Mouse (Mus musculus) effector memory CD4-positive, alpha-beta T cell, adult 5 months (primary cell): ENCODE measurements around the gene B4gat1. TPM values are rescaled to one million over a fixed set of nuclear protein-coding genes. Genes with fewer than 3 reads are reported as not detected.

Experiments
- polyA plus RNA-seq: library from polyadenylated mRNA; unstranded; fragments of 100-300 nt; shearing (Covaris generic); gene quantifications from one replicate; pipeline ENCODE4 v1.2.1, GENCODE M21; 2017

Gene B4gat1
- 3.6 TPM for polyA plus RNA-seq

DNA sequence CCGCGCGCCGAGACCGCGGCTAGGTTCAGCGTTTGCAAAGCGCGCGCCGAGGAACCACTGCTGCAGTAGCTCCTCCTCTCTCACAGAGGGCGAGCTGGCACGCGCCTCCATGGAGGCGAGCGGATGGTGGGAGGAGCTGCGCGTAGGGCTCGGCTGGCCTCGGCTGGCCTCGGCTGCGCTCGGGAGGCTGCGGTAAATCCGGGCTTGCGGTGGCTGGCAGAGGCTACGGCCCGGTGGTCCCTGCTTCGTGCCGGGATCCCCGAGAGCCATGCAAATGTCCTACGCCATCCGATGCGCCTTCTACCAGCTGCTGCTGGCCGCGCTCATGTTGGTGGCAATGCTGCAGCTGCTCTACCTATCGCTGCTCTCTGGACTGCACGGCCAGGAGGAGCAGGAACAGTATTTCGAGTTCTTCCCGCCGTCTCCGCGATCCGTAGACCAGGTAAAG lies at the start of gene B4gat1, which contains the start of gene AC124502.3:
Gene B4gat1, plus strand, starts transcription at position 118 of the 448 bp plus-strand sequence.
Gene AC124502.3, plus strand, starts transcription at position 183 of the 448 bp plus-strand sequence.

DNA sequence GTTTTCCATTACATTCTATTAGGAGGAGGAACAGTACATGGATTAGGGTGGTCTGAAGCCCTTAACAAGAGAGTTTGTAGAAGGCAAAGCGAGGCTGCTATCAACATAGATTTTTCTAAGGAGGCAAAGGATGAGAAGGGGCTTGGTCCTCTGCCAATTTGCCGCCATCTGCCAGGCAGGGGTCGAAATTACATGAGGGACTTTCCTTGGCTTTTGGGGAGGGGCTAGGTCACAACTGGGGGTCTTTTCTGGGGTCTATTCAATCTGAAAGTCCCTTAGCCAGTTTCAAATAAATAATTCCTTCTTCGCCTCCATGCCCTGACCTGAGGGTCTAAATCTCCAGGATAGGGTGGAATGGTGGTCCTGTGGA lies 48.4 kb upstream of the B4gat1 start, which contains the start of gene Npas4:
Gene Npas4, minus strand, starts transcription at position 61 of the 370 bp plus-strand sequence.

DNA sequence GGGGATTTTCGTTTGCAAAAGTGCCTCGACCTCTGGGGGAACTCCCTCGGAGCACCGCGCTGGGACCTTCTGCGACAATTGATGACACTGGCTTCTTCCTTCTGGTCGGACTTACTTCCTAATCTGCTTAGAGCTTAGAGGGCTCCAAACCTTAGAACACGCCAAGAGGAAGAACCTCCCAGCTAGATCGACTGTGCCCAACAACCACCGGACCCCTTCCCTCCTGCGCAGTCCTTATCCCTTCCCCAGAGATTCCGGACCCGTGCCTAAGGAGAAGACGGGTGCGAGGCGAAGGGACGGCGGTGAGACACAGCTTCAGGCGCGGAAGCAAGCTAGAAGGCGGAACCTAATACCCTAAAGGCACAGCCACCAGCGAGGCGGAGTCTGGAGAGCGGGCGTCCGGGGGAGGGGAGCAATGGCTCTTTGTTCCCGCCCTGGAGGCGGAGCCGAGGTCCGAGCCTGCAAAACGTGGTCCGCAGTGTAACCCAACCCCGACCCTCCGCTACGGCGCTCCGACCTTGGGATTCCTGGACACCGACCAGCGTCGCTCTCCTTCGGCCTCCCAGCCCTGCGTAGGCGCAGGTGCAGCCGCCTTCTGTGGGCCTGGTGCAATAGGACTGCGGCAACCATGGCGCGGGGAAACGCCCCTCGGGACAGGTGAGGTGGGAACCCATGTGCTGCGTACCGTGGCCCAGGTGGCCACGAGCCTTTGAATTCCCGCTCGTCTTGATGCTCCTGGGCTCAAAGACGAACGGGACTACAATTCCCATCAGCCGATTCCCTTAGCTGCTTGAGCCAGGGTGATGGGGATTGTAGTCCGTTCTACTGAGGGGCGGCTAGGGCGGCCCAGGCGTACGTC lies 14.8 kb upstream of the B4gat1 start, which contains the start of gene Slc29a2:
Gene Slc29a2, plus strand, starts transcription at position 240 of the 859 bp plus-strand sequence.

DNA sequence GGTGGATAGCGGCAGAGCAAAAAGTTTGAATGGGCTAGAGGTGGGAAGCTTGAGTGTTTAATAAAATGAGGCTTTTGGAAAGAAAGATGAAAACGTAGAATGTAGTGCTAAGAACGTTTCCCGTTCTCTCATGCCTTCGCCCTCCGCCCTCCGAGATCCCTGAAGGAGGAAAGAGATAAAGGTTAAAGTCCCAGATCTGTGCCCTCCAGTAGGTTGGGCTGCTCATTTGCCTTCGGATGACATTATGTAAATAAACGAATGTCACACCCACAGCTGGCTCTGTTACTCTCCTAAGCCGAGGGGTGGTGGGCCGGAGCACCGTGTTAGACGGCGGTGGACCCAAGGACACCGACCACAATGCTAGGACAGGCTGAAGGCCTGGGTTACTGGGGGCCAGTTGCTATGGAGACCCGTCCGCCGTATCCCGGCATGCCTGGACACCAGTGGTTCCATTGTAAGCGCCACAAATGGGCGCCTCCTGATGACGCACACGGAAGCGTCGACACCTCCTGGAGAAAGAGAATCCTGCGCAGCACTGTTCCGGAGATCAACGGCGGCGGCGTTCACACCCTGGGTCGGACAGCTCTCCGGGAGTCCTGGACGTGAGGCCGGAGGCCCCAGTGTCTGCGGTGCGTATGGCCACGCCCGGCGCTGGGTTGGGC lies 2.4 kb downstream of the B4gat1 start, which contains the start of gene Brms1:
Gene Brms1, plus strand, starts transcription at position 493 of the 662 bp plus-strand sequence.

DNA sequence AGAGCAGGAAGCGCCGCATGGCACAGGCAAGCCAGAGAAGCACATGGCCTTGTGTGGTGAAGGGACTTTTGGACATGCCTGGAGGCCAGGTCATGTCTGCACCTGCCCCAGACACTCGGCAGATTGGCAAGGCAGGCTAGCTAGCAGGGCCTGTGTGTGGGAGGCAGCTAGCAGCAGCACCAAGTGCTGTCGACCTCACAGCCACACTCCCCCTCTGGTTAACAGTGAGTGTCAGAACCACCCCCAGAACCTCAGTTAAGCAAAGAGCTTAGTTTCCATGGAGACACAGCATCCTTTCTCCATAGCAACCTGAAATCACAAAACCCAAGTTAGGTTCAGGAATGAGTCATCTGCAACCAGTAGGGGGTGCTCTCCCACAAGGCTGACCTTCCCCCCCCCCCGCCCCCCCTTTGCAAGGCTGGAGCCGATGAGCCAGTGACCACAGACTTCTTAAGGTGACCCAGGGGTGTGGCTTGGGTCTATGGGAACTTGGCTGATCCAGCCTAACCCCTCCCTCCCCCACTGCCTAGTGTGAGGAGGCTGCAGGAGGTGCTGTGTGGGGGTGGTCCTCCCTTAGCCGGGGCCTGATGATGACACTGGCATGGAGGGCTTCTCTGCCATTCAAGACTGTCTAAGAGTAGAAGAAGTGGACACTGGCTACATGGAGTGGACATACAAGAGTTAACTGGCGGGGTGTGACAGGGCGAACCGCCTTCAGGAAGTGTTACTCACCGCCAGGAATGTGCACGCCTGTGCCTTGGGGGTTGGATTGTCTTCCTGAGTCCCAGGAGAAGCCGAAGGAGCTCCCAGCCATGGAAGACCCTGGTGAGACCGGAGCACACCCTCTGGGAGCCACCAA lies 11.7 kb downstream of the B4gat1 start, which contains the start of gene Rin1:
Gene Rin1, plus strand, starts transcription at position 435 of the 859 bp plus-strand sequence.

DNA sequence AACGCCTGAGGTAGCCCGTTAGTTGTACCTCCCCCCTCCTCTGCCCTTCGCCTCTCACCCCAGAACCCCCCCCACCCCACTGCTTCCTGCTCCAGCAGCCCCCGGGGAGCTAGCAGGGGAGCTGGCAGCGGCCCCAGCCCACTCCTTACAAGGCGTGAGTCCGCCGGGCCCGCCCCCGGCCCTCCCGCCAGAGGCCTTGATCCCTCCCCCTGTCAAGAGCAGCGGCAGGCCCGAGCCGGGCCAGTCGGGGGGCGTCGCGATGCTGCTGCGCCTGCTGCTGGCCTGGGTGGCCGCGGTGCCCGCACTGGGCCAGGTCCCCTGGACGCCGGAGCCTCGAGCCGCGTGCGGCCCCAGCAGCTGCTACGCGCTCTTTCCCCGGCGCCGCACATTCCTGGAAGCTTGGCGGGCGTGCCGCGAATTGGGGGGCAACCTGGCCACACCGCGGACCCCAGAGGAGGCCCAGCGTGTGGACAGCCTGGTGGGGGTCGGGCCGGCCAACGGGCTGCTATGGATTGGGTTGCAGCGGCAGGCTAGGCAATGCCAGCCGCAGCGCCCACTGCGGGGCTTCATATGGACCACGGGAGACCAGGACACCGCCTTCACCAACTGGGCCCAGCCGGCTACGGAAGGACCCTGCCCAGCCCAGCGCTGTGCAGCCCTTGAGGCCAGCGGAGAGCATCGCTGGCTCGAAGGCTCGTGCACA lies 29.4 kb downstream of the B4gat1 start, which contains the start of gene Cd248:
Gene Cd248, plus strand, starts transcription at position 212 of the 703 bp plus-strand sequence.

DNA sequence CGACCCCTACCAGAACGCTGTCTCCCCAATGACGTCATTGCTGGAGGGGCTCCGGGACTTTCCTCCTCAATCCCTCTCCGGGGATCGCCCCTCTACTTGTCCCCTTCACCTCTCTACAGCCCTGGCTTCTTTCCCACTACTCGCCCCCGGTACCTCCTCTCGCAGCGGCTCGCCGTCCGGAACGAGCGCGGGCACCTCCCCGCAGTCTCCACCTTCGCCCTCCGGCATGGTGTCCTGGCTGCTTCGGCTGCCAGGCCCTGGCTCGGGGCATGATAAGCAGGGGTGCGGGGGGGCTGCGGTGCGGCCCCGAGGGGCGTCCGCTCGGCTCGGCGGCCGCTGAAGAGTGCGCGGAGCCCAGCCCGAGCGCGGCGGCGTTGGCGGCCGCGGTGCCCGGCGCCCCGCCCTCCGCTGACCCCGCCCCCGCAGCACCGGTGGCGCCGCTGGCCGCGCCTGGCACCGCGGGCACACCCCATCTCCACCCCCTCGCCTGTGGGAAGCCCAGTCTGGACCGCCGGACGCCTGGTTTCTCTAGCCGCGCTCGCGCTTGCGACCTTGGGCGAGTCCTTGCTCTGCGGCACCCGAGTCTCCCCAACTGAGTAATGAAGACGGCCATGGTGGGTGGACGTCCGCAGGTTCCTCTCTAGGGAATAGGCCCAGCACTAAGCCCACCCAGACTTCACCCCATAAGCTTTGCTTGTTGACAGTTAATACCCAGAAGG lies 46.7 kb downstream of the B4gat1 start, which contains the start of gene Tmem151a:
Gene Tmem151a, minus strand, starts transcription at position 387 of the 719 bp plus-strand sequence.

DNA sequence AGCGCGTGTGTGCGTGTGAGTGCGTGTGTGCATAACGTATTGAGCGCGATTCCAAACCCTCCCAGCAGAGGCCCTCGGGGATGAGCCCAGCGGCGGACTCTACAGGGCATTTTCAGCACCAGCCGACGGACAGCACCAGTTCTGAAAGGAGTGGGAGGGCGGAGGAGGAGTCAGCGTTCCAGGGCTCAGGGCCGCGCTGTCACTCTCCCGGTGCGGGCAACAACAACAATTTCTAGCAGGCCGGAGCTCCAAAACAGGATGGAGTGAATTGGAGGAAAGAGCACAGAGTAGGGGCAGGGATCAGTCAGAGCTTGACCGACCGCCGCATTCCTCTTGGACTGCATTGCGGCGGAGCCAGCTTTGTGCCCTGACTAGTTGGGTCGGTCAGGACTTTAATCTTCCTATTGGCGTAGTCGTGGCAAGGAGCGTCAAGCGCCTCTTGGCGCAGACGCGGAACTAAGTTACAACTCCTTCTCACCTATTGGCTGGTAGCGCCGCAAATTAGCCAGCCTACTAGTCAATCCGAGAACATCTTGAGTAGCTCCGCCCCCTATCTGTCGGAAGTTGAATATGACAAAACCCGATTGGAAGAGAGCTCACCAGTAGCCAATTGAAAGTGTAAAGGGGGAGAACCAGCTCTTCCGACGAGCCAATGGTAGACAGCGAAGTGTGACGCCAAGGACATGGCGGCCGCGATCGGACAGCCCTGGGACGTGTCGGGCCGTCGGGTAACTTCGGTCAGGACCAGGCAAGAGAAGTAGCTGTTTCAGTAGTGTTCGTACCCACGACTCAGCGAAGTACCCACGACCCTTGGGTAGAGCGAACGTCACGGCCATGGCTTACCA lies 49.5 kb downstream of the B4gat1 start, which contains the start of gene Yif1a:
Gene Yif1a, plus strand, starts transcription at position 655 of the 845 bp plus-strand sequence.

Other genes starting within 250 kb of the B4gat1 start
- gene Rbm4, start 244.9 kb upstream of the B4gat1 start, polyA plus RNA-seq = 44.4 TPM
- gene Gm21992, start 227.2 kb upstream of the B4gat1 start, polyA plus RNA-seq = 19.3 TPM
- gene Rbm14, start 227.2 kb upstream of the B4gat1 start, polyA plus RNA-seq = 78.0 TPM
- 30.5 TPM for gene Ccs, start 199.5 kb upstream of the B4gat1 start, polyA plus RNA-seq
- gene Ccdc87, start 199.5 kb upstream of the B4gat1 start, polyA plus RNA-seq = 0.11 TPM
- gene Ctsf, start 183.7 kb upstream of the B4gat1 start, polyA plus RNA-seq = 8.5 TPM
- not detected for gene Actn3, start 160.9 kb upstream of the B4gat1 start, polyA plus RNA-seq
- 3.8 TPM for gene Zdhhc24, start 160.2 kb upstream of the B4gat1 start, polyA plus RNA-seq
- 0.37 TPM for gene Bbs1, start 132.2 kb upstream of the B4gat1 start, polyA plus RNA-seq
- 59.5 TPM for gene Dpp3, start 110.5 kb upstream of the B4gat1 start, polyA plus RNA-seq
- gene Peli3, start 95.7 kb upstream of the B4gat1 start, polyA plus RNA-seq = 1.1 TPM
- gene Mrpl11, start 76.7 kb upstream of the B4gat1 start, polyA plus RNA-seq = 37.5 TPM
- not detected for gene Npas4, start 48.5 kb upstream of the B4gat1 start, polyA plus RNA-seq
- 2.2 TPM for gene Slc29a2, start 15.0 kb upstream of the B4gat1 start, polyA plus RNA-seq
- 2.4 TPM for gene AC124502.3, start 65 bp downstream of the B4gat1 start, polyA plus RNA-seq
- 84.9 TPM for gene Brms1, start 2.5 kb downstream of the B4gat1 start, polyA plus RNA-seq
- 0.35 TPM for gene Rin1, start 11.7 kb downstream of the B4gat1 start, polyA plus RNA-seq
- not detected for gene Cd248, start 29.3 kb downstream of the B4gat1 start, polyA plus RNA-seq
- 0.57 TPM for gene Tmem151a, start 46.7 kb downstream of the B4gat1 start, polyA plus RNA-seq
- gene Yif1a, start 49.7 kb downstream of the B4gat1 start, polyA plus RNA-seq = 28.5 TPM
- 0.87 TPM for gene Cnih2, start 59.7 kb downstream of the B4gat1 start, polyA plus RNA-seq
- 151 TPM for gene Rab1b, start 68.2 kb downstream of the B4gat1 start, polyA plus RNA-seq
- 2.6 TPM for gene Klc2, start 79.7 kb downstream of the B4gat1 start, polyA plus RNA-seq
- gene Pacs1, start 234.3 kb downstream of the B4gat1 start, polyA plus RNA-seq = 95.2 TPM